Mouse (Mus musculus) spleen, adult 2 months (tissue): ENCODE measurements around the gene Trim61.

ENCODE experiments used
- CTCF ChIP-seq: fragments of 200-500 bp; IDR thresholded peaks from 2 replicates; pipeline ENCODE4 v1.5.1; 2011; ENCODE audit warnings: mild to moderate bottlenecking, inconsistent platforms; ENCODE audit not compliant: insufficient read depth, insufficient read length, insufficient replicate concordance; ENCODE audit errors: extremely low read depth
- POLR2A ChIP-seq: fragments of 200-500 bp; IDR thresholded peaks from 2 replicates; pipeline ENCODE4 v1.6.1; 2011; ENCODE audit warnings: low read depth, low read length, inconsistent platforms

DNA sequence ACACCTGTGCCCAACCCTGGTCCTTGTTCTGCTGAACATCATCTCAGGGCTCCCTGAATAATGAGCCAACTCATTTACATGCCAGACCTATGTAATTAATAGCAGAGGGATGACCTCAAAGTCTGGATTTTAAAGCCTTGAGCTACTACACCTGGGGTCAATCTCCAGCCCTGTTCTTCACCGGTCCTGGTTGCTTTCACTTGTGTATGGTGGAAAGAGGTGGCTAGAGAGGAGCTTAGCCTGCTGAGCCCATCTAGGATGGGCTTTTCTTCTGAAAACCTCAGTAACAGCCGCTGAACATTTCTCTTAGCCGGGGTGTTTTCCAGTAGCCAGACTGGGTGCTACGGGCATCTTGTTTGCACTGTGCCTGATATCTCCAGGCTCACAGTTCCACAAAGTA lies 30.6 kb downstream of the Trim61 start, which contains the start of gene Trim75:
- no peak for TF ChIP-seq POLR2A
- TF ChIP-seq CTCF, result no peak
